Mouse (Mus musculus) CD4-positive helper T cell, adult 2 months (primary cell): ENCODE measurements around the gene Cypt15.
"Not testable (repeated sequence)": the region's sequence is repeated elsewhere in the genome, so short reads cannot be mapped to it uniquely, and the experiment has no call there.

Experiments
- DNase-seq: peaks from one replicate; pipeline ENCODE4 v3.0.0-alpha.2; 2012; ENCODE audit warnings: low read depth, missing footprints, low spot score

The Cypt15 gene

GRCm38 (mm10) chrX:39345967-39346366, at the start of gene Cypt15:
Cypt15 (plus strand) TSS chrX:39346267.
- not testable (repeated sequence) for DNase-seq

DNA sequence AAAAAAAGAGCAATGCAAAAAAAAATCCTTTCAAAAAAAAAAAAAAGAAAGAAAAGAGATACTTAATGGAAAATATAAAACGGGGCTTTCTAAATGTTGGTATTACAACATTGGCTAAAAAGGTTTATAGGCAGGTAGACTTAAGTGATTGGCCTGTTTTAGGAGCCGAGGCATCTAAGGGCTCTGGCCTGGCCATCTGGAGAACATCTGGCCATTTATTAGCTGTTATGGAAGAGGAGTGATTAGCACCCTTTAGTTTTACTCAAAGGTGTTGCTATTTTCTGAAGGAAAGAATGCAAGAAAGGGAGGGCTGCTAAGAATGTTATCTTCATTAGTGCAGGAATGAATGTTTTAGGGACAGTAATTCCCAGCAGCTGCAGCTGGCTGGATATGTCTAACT, 24.9 kb downstream of the Cypt15 start:
- no peak for DNase-seq

DNA sequence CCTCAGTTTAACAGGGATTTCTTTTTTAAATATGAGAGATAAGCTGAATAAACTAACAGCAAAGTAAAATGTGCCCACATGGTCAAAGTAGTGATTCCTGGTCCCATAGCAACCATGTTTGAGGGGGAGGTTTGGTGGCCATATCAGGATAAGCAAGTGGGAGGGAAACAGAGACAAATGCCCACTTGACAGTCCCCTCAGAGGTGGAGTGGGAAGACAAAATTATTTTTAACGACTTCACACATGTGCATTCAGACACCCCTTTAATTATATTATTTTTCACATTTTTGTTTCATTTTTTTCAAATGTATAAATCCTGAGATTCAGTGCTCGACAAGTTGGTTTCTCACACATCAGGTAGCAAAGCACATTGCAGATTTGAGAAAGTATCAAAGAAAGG, 32.8 kb downstream of the Cypt15 start:
- no peak for DNase-seq

GRCm38 (mm10) chrX:39383806-39384205, 37.7 kb downstream of the Cypt15 start:
- DNase-seq = no peak
